Mouse (Mus musculus) liver, embryonic 14.5 days (tissue): ENCODE results near the gene Ly6g6d.

ENCODE experiments used
- CTCF ChIP-seq: IDR thresholded peaks from 2 replicates; pipeline ENCODE4 v1.5.1; 2016; ENCODE audit warnings: antibody characterized with exemption, low read depth, control low read depth
- EP300 ChIP-seq: IDR thresholded peaks from 2 replicates; pipeline ENCODE4 v1.6.1; 2016; ENCODE audit warnings: antibody characterized with exemption, low read depth

- TF ChIP-seq CTCF (no peak), EP300 (no peak)
Measured at GRCm38 (mm10) chr17:35045807-35046680, 31.8 kb downstream of the Ly6g6d start.
